Mouse (Mus musculus) intestine, postnatal 0 days (tissue): ENCODE measurements around the gene Cdc42ep2. TPM values are rescaled to one million over a fixed set of nuclear protein-coding genes. Genes with fewer than 3 reads are reported as not detected.

Experiments
- ATAC-seq: fragments of 200-750 bp; cut with Nextera tagmentation; 2 replicates; pipeline ENCODE4 v1.8.0; 2017; ENCODE audit warnings: mild to moderate bottlenecking, moderate TSS enrichment, moderate library complexity
- H3K27ac ChIP-seq: fragments of 300-500 bp; sonication (generic); 2 replicates; pipeline ENCODE4 v1.5.1; 2014; ENCODE audit warnings: mild to moderate bottlenecking, low read depth, low read length, moderate library complexity
- H3K27me3 ChIP-seq: fragments of 300-500 bp; sonication (generic); replicated peaks from 2 replicates; pipeline ENCODE4 v1.6.1; 2014; ENCODE audit warnings: low read length, mixed read lengths; ENCODE audit not compliant: control insufficient read depth, insufficient read depth
- H3K36me3 ChIP-seq: fragments of 300-500 bp; sonication (generic); 2 replicates; pipeline ENCODE4 v1.6.1; 2014; ENCODE audit warnings: mild to moderate bottlenecking, moderate library complexity; ENCODE audit not compliant: control insufficient read depth, insufficient read depth
- H3K4me1 ChIP-seq: fragments of 300-500 bp; sonication (generic); replicated peaks from 2 replicates; pipeline ENCODE4 v1.6.1; 2014; ENCODE audit warnings: antibody characterized with exemption, low read length, mixed read lengths; ENCODE audit not compliant: control insufficient read depth, insufficient read depth
- H3K4me2 ChIP-seq: fragments of 300-500 bp; sonication (generic); replicated peaks from 2 replicates; pipeline ENCODE4 v1.6.1; 2014; ENCODE audit warnings: low read depth, mild to moderate bottlenecking, moderate library complexity
- H3K4me3 ChIP-seq: fragments of 300-500 bp; sonication (generic); 2 replicates; pipeline ENCODE4 v1.5.1; 2014; ENCODE audit warnings: low read depth, low read length
- H3K9ac ChIP-seq: fragments of 300-500 bp; sonication (generic); 2 replicates; pipeline ENCODE4 v1.6.1; 2014; ENCODE audit warnings: mild to moderate bottlenecking, low read depth, low read length
- H3K9me3 ChIP-seq: fragments of 300-500 bp; sonication (generic); 2 replicates; pipeline ENCODE4 v1.6.1; 2016; ENCODE audit warnings: mixed run types; ENCODE audit not compliant: control insufficient read depth
- CTCF ChIP-seq: sonication (generic); IDR thresholded peaks from 2 replicates; pipeline ENCODE4 v1.5.1; 2016; ENCODE audit warnings: low read depth, mild to moderate bottlenecking, control low read depth, antibody characterized with exemption, moderate library complexity
- WGBS: fragments of 180-500 bp; shearing (Covaris S2); extraction: QIAGEN DNeasy Blood & Tissue Kit; methylation state at CpG from one replicate; pipeline ENCODE4 v1.1.7; 2014; 5-methylcytosine and 5-hydroxymethylcytosine counted together
- polyA plus RNA-seq: library from polyadenylated mRNA; unstranded; fragments of >200 nt; fragmentation: Nextera tagmentation; extraction: Ambion mirVana; gene quantifications from 2 replicates; pipeline ENCODE4 v1.2.1, GENCODE M21; 2015

Gene Cdc42ep2
- polyA plus RNA-seq: 6.5 and 6.6 TPM in 2 replicates

GRCm38 (mm10) chr19:5924713-5925093, at the start of gene Cdc42ep2:
Cdc42ep2 (minus strand) TSS chr19:5924816.
- H3K27ac ChIP-seq: peak within 1 kb of the TSS; percentile 82
- H3K36me3 ChIP-seq: 0 out of 2 replicates have a peak, but pooled peaks cover 9% of the 10 kb centered on the region
- no peaks in the 10 kb centered on the region for H3K27me3 ChIP-seq
- H3K9ac ChIP-seq: peak within 1 kb of the TSS; percentile 55
- no peak for TF ChIP-seq CTCF
- no peaks in the 10 kb centered on the region; the same call in 1 of the 2 replicates for H3K4me1 ChIP-seq
- WGBS: under 1% methylated on average over 18 of the region's 18 CpGs
- peak within 1 kb of the TSS; percentile 92 for H3K4me2 ChIP-seq
- peak; percentile 90 for ATAC-seq
- no peaks in the 10 kb centered on the region for H3K9me3 ChIP-seq
- H3K4me3 ChIP-seq: peak within 1 kb of the TSS; percentile 67

DNA sequence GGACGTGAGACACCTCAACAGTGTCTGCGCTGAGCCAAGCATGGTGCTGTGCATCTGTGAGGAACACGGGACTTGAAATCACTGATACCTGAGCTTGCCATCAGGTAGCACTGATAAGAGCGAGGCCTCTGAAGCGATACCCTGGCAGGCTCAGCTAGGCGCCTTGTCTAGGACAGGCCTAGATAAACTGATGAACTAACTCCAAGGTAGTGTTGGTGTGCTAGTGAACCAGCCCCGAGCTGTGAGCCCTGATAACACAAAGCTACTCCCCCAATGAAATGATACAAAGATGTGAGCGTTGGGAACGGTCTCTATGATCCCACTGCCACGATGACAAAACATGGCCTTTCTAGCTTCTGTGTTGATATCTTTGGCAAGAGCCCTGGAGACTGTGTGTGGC, 43.0 kb upstream of the Cdc42ep2 start:
- H3K4me2 ChIP-seq: no peak overlapping the region
- no peak for ATAC-seq

GRCm38 (mm10) chr19:5966786-5967185, 42.2 kb upstream of the Cdc42ep2 start:
- no peak overlapping the region for H3K9ac ChIP-seq
- no peaks in the 10 kb centered on the region; the same call in 1 of the 2 replicates for H3K4me1 ChIP-seq
- no peak overlapping the region for H3K4me2 ChIP-seq
- TF ChIP-seq CTCF: no peak
- no peak for ATAC-seq
- H3K36me3 ChIP-seq: no peaks in the 10 kb centered on the region
- H3K4me3 ChIP-seq: no peak overlapping the region
- H3K9me3 ChIP-seq: no peaks in the 10 kb centered on the region
- 74% methylated on average over 6 of the region's 6 CpGs for WGBS
- H3K27ac ChIP-seq: no peak overlapping the region
- no peaks in the 10 kb centered on the region for H3K27me3 ChIP-seq

More for the DNA sequence above, 43.0 kb upstream of the Cdc42ep2 start:
- H3K36me3 ChIP-seq: no peaks in the 10 kb centered on the region
- no peaks in the 10 kb centered on the region for H3K9me3 ChIP-seq
- no peak overlapping the region for H3K9ac ChIP-seq
- 73% methylated on average over 10 of the region's 10 CpGs for WGBS
- no peak overlapping the region for H3K27ac ChIP-seq
- no peak for TF ChIP-seq CTCF
- no peaks in the 10 kb centered on the region; the same call in 1 of the 2 replicates for H3K4me1 ChIP-seq
- no peaks in the 10 kb centered on the region for H3K27me3 ChIP-seq
- H3K4me3 ChIP-seq: no peak overlapping the region

GRCm38 (mm10) chr19:5965910-5966309, 41.3 kb upstream of the Cdc42ep2 start:
- H3K27ac ChIP-seq: no peak overlapping the region
- ATAC-seq: no peak

GRCm38 (mm10) chr19:5965280-5965679, 40.7 kb upstream of the Cdc42ep2 start:
- no peaks in the 10 kb centered on the region for H3K27me3 ChIP-seq
- TF ChIP-seq CTCF: peak; percentile 95
- H3K9ac ChIP-seq: no peak overlapping the region
- no peak overlapping the region for H3K27ac ChIP-seq
- ATAC-seq: peak; percentile 55; the same call in 1 of the 2 replicates
- H3K4me2 ChIP-seq: no peak overlapping the region
- 0 out of 2 replicates have a peak, but pooled peaks cover 5% of the 10 kb centered on the region for H3K36me3 ChIP-seq
- H3K4me1 ChIP-seq: no peaks in the 10 kb centered on the region; the same call in 1 of the 2 replicates
- H3K4me3 ChIP-seq: no peak overlapping the region
- H3K9me3 ChIP-seq: no peaks in the 10 kb centered on the region
- 5% methylated on average over 4 of the region's 4 CpGs for WGBS

More at GRCm38 (mm10) chr19:5965910-5966309, 41.3 kb upstream of the Cdc42ep2 start:
- Histone ChIP-seq H3K4me1 (no peaks in the 10 kb centered on the region; the same call in 1 of the 2 replicates), H3K36me3 (0 out of 2 replicates have a peak, but pooled peaks cover 5% of the 10 kb centered on the region), H3K27me3 (no peaks in the 10 kb centered on the region), H3K4me2 (no peak overlapping the region), H3K4me3 (no peak overlapping the region), H3K9ac (no peak overlapping the region), H3K9me3 (no peaks in the 10 kb centered on the region)
- WGBS: 74% methylated on average over 2 of the region's 2 CpGs
- no peak; the same call in 1 of the 2 replicates for TF ChIP-seq CTCF

GRCm38 (mm10) chr19:5964804-5965203, 40.2 kb upstream of the Cdc42ep2 start:
- Histone ChIP-seq H3K4me3 (0 out of 2 replicates have a peak overlapping the region, but pooled peaks have one; percentile 64), H3K27me3 (no peaks in the 10 kb centered on the region), H3K9me3 (no peaks in the 10 kb centered on the region), H3K27ac (no peak overlapping the region), H3K36me3 (0 out of 2 replicates have a peak, but pooled peaks cover 5% of the 10 kb centered on the region), H3K9ac (no peak overlapping the region), H3K4me2 (peak overlapping the region; percentile 88; the same call in 1 of the 2 replicates), H3K4me1 (no peaks in the 10 kb centered on the region; the same call in 1 of the 2 replicates)
- WGBS: 89% methylated on average over 2 of the region's 2 CpGs
- no peak for ATAC-seq
- no peak for TF ChIP-seq CTCF
